Mouse (Mus musculus): ENCODE results near the gene Zhx3. TPM values are rescaled to one million over a fixed set of nuclear protein-coding genes. Genes with fewer than 3 reads are reported as not detected.

The Zhx3 gene
- polyA plus RNA-seq, 1 experiment from 2014 or later = 19.9 TPM

- peak; percentile 21; the same call in 1 of the 2 replicates for ATAC-seq
- H3K9me3 ChIP-seq (ENCODE audit: control insufficient read depth, low read length) = no peaks in the 10 kb centered on the region
- H3K27ac ChIP-seq (ENCODE audit: low read depth, low read length) = no peak overlapping the region
- peak overlapping the region; percentile 48 for H3K4me3 ChIP-seq (ENCODE audit: low read length)
- no peaks in the 10 kb centered on the region for H3K36me3 ChIP-seq (ENCODE audit: control insufficient read depth, insufficient read depth, low read length)
- H3K27me3 ChIP-seq (replicated peaks; ENCODE audit: control insufficient read depth, insufficient read depth, low read length) = peaks cover 28% of the 10 kb centered on the region
- H3K4me1 ChIP-seq (ENCODE audit: control insufficient read depth, insufficient read depth, low read depth, low read length) = peaks cover 12% of the 10 kb centered on the region
- peak overlapping the region; percentile 61 for H3K9ac ChIP-seq (ENCODE audit: low read depth, low read length)
- peak overlapping the region; percentile 84 for H3K4me2 ChIP-seq (ENCODE audit: low read length)
- WGBS = under 1% methylated on average over 44 of the region's 64 CpGs
These were observed 38.9 kb upstream of the Zhx3 start for GRCm38 (mm10) chr2:160911558-160912201.

GRCm38 (mm10) chr2:160910633-160911032 is 37.8 kb upstream of the Zhx3 start:
- ATAC-seq = no peak
- Histone ChIP-seq H3K27ac (ENCODE audit: low read depth, low read length) (no peak overlapping the region), H3K9ac (ENCODE audit: low read depth, low read length) (no peak overlapping the region), H3K9me3 (ENCODE audit: control insufficient read depth, low read length) (no peaks in the 10 kb centered on the region), H3K4me2 (ENCODE audit: low read length) (no peak overlapping the region), H3K36me3 (ENCODE audit: control insufficient read depth, insufficient read depth, low read length) (no peaks in the 10 kb centered on the region), H3K4me1 (ENCODE audit: control insufficient read depth, insufficient read depth, low read depth, low read length) (peaks cover 12% of the 10 kb centered on the region), H3K27me3 (replicated peaks; ENCODE audit: control insufficient read depth, insufficient read depth, low read length) (peaks cover 28% of the 10 kb centered on the region), H3K4me3 (ENCODE audit: low read length) (no peak overlapping the region)
- WGBS = 92% methylated on average over 5 of the region's 5 CpGs

GRCm38 (mm10) chr2:160908607-160909006 is 35.8 kb upstream of the Zhx3 start:
- H3K4me3 ChIP-seq (ENCODE audit: low read length) = no peak overlapping the region
- no peaks in the 10 kb centered on the region for H3K36me3 ChIP-seq (ENCODE audit: control insufficient read depth, insufficient read depth, low read length)
- H3K9ac ChIP-seq (ENCODE audit: low read depth, low read length) = no peak overlapping the region
- 62% methylated on average over 18 of the region's 18 CpGs for WGBS
- H3K4me1 ChIP-seq (ENCODE audit: control insufficient read depth, insufficient read depth, low read depth, low read length) = peaks cover 12% of the 10 kb centered on the region
- no peak overlapping the region for H3K4me2 ChIP-seq (ENCODE audit: low read length)
- no peak overlapping the region for H3K27ac ChIP-seq (ENCODE audit: low read depth, low read length)
- no peak for ATAC-seq
- peaks cover 28% of the 10 kb centered on the region for H3K27me3 ChIP-seq (replicated peaks; ENCODE audit: control insufficient read depth, insufficient read depth, low read length)
- H3K9me3 ChIP-seq (ENCODE audit: control insufficient read depth, low read length) = no peaks in the 10 kb centered on the region

GRCm38 (mm10) chr2:160906101-160906500 is 33.3 kb upstream of the Zhx3 start:
- no peaks in the 10 kb centered on the region for H3K9me3 ChIP-seq (ENCODE audit: control insufficient read depth, low read length)
- H3K9ac ChIP-seq (ENCODE audit: low read depth, low read length) = no peak overlapping the region
- no peak for ATAC-seq
- H3K4me1 ChIP-seq (ENCODE audit: control insufficient read depth, insufficient read depth, low read depth, low read length) = no peaks in the 10 kb centered on the region
- H3K27ac ChIP-seq (ENCODE audit: low read depth, low read length) = no peak overlapping the region
- WGBS = 69% methylated on average over 5 of the region's 5 CpGs
- H3K27me3 ChIP-seq (replicated peaks; ENCODE audit: control insufficient read depth, insufficient read depth, low read length) = peaks cover 17% of the 10 kb centered on the region
- H3K4me3 ChIP-seq (ENCODE audit: low read length) = no peak overlapping the region
- no peak overlapping the region for H3K4me2 ChIP-seq (ENCODE audit: low read length)
- H3K36me3 ChIP-seq (ENCODE audit: control insufficient read depth, insufficient read depth, low read length) = no peaks in the 10 kb centered on the region

GRCm38 (mm10) chr2:160905301-160905700 is 32.5 kb upstream of the Zhx3 start:
- Histone ChIP-seq H3K9ac (ENCODE audit: low read depth, low read length) (no peak overlapping the region), H3K36me3 (ENCODE audit: control insufficient read depth, insufficient read depth, low read length) (no peaks in the 10 kb centered on the region), H3K4me1 (ENCODE audit: control insufficient read depth, insufficient read depth, low read depth, low read length) (no peaks in the 10 kb centered on the region), H3K9me3 (ENCODE audit: control insufficient read depth, low read length) (no peaks in the 10 kb centered on the region), H3K4me3 (ENCODE audit: low read length) (no peak overlapping the region), H3K27ac (ENCODE audit: low read depth, low read length) (no peak overlapping the region), H3K27me3 (replicated peaks; ENCODE audit: control insufficient read depth, insufficient read depth, low read length) (peaks cover 12% of the 10 kb centered on the region), H3K4me2 (ENCODE audit: low read length) (no peak overlapping the region)
- 94% methylated on average over 12 of the region's 12 CpGs for WGBS
- ATAC-seq = no peak

- ATAC-seq = no peak
- H3K4me2 ChIP-seq (ENCODE audit: low read length) = no peak overlapping the region
- H3K9ac ChIP-seq (ENCODE audit: low read depth, low read length) = no peak overlapping the region
- no peak overlapping the region for H3K4me3 ChIP-seq (ENCODE audit: low read length)
- no peaks in the 10 kb centered on the region for H3K4me1 ChIP-seq (ENCODE audit: control insufficient read depth, insufficient read depth, low read depth, low read length)
- WGBS = 82% methylated on average over 7 of the region's 7 CpGs
- no peak overlapping the region for H3K27ac ChIP-seq (ENCODE audit: low read depth, low read length)
- H3K9me3 ChIP-seq (ENCODE audit: control insufficient read depth, low read length) = no peaks in the 10 kb centered on the region
- no peaks in the 10 kb centered on the region for H3K27me3 ChIP-seq (replicated peaks; ENCODE audit: control insufficient read depth, insufficient read depth, low read length)
- no peaks in the 10 kb centered on the region for H3K36me3 ChIP-seq (ENCODE audit: control insufficient read depth, insufficient read depth, low read length)
These were observed 29.0 kb upstream of the Zhx3 start for GRCm38 (mm10) chr2:160901656-160902412.

GRCm38 (mm10) chr2:160891697-160892096 is 18.9 kb upstream of the Zhx3 start:
- no peak overlapping the region for H3K27ac ChIP-seq (ENCODE audit: low read depth, low read length)
- H3K4me2 ChIP-seq (ENCODE audit: low read length) = no peak overlapping the region
- no peak overlapping the region for H3K9ac ChIP-seq (ENCODE audit: low read depth, low read length)
- H3K9me3 ChIP-seq (ENCODE audit: control insufficient read depth, low read length) = no peaks in the 10 kb centered on the region
- H3K4me1 ChIP-seq (ENCODE audit: control insufficient read depth, insufficient read depth, low read depth, low read length) = peaks cover 6% of the 10 kb centered on the region
- H3K27me3 ChIP-seq (replicated peaks; ENCODE audit: control insufficient read depth, insufficient read depth, low read length) = peaks cover 6% of the 10 kb centered on the region
- no peaks in the 10 kb centered on the region for H3K36me3 ChIP-seq (ENCODE audit: control insufficient read depth, insufficient read depth, low read length)
- WGBS = 85% methylated on average over 9 of the region's 9 CpGs
- ATAC-seq = no peak
- H3K4me3 ChIP-seq (ENCODE audit: low read length) = no peak overlapping the region

- H3K4me2 ChIP-seq (ENCODE audit: low read length) = no peak overlapping the region
- peaks cover 6% of the 10 kb centered on the region for H3K4me1 ChIP-seq (ENCODE audit: control insufficient read depth, insufficient read depth, low read depth, low read length)
- H3K27ac ChIP-seq (ENCODE audit: low read depth, low read length) = no peak overlapping the region
- H3K27me3 ChIP-seq (replicated peaks; ENCODE audit: control insufficient read depth, insufficient read depth, low read length) = peaks cover 6% of the 10 kb centered on the region
- H3K9ac ChIP-seq (ENCODE audit: low read depth, low read length) = no peak overlapping the region
- no peak for ATAC-seq
- 82% methylated on average over 5 of the region's 5 CpGs for WGBS
- no peaks in the 10 kb centered on the region for H3K9me3 ChIP-seq (ENCODE audit: control insufficient read depth, low read length)
- H3K36me3 ChIP-seq (ENCODE audit: control insufficient read depth, insufficient read depth, low read length) = no peaks in the 10 kb centered on the region
- H3K4me3 ChIP-seq (ENCODE audit: low read length) = no peak overlapping the region
These were observed 18.2 kb upstream of the Zhx3 start for GRCm38 (mm10) chr2:160891045-160891444.

GRCm38 (mm10) chr2:160887859-160888258 is 15.1 kb upstream of the Zhx3 start:
- no peak overlapping the region for H3K27ac ChIP-seq (ENCODE audit: low read depth, low read length)
- under 1% methylated on average over 26 of the region's 26 CpGs for WGBS
- peak overlapping the region; percentile 49 for H3K4me3 ChIP-seq (ENCODE audit: low read length)
- no peaks in the 10 kb centered on the region for H3K36me3 ChIP-seq (ENCODE audit: control insufficient read depth, insufficient read depth, low read length)
- H3K9ac ChIP-seq (ENCODE audit: low read depth, low read length) = peak overlapping the region; percentile 42; the same call in 1 of the 2 replicates
- no peaks in the 10 kb centered on the region for H3K9me3 ChIP-seq (ENCODE audit: control insufficient read depth, low read length)
- H3K4me1 ChIP-seq (ENCODE audit: control insufficient read depth, insufficient read depth, low read depth, low read length) = peaks cover 6% of the 10 kb centered on the region
- peak; percentile 64 for ATAC-seq
- H3K4me2 ChIP-seq (ENCODE audit: low read length) = peak overlapping the region; percentile 93
- peaks cover 6% of the 10 kb centered on the region for H3K27me3 ChIP-seq (replicated peaks; ENCODE audit: control insufficient read depth, insufficient read depth, low read length)

Data from hindbrain, embryonic 16.5 days (tissue).